Mouse (Mus musculus): ENCODE data around the gene Prkg1. TPM values are rescaled to one million over a fixed set of nuclear protein-coding genes. Genes with fewer than 3 reads are reported as not detected.

The Prkg1 gene
- polyA plus RNA-seq, 1 experiment, result 82.5 TPM

DNA sequence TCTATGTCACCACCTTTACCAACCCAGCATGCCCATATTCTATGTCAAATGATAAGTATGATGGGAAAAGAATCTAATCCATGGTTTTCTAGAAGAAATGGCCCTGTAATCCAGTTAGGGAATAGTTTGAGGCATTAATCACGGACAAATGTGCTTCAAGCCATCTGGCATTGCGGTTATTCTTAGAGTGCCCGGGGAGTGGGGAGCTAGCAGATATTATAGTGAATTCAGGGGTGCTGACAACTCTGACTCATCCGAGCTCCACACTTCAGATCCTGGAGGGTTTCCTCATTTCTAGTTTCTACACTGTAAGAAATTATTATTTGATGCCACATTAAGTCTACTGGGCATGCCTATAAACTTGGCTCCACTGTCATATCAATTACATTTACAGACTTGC, 200.5 kb downstream of the Prkg1 start:
- Histone ChIP-seq H3K4me1 (ENCODE audit: control insufficient read depth, insufficient read depth, low read length) (no peaks in the 10 kb centered on the region), H3K27me3 (ENCODE audit: control insufficient read depth, insufficient read depth, low read length) (no peaks in the 10 kb centered on the region), H3K36me3 (ENCODE audit: control insufficient read depth, insufficient read depth, low read length) (no peaks in the 10 kb centered on the region), H3K4me3 (ENCODE audit: control insufficient read depth, low read depth, low read length) (no peak overlapping the region), H3K27ac (ENCODE audit: control insufficient read depth, insufficient read depth, low read depth, low read length) (no peak overlapping the region)
- TF ChIP-seq POLR2A (IDR thresholded peaks at IDR 0.05; ENCODE audit: control insufficient read depth, low read depth, low read length), result no peak
- TF ChIP-seq CTCF (IDR thresholded peaks at IDR 0.05; ENCODE audit: control insufficient read depth, insufficient read depth, insufficient replicate concordance, low read depth, low read length), result no peak

DNA sequence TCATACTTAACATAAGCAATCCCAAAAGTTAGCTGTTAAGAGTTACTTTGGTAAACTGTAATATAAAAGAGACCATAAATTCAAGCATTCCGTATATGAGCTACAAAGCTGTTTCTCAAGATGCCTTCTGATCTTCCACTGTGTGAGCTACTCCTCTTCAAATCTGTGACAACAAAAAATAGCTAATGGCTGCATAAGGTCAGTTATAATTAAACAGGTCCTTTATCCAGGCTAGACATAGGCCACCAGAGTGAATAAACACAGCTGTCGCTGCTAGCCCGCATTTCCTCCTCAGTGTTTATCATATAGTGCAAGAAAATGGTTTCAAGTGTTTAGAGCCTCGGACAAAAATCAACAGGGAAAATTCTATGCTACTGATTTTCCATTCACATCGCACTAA, 218.8 kb downstream of the Prkg1 start:
- TF ChIP-seq CTCF (IDR thresholded peaks at IDR 0.05; ENCODE audit: control insufficient read depth, insufficient read depth, insufficient replicate concordance, low read depth, low read length) (no peak), POLR2A (IDR thresholded peaks at IDR 0.05; ENCODE audit: control insufficient read depth, low read depth, low read length) (no peak)
- H3K27ac ChIP-seq (ENCODE audit: control insufficient read depth, insufficient read depth, low read depth, low read length), result no peak overlapping the region

DNA sequence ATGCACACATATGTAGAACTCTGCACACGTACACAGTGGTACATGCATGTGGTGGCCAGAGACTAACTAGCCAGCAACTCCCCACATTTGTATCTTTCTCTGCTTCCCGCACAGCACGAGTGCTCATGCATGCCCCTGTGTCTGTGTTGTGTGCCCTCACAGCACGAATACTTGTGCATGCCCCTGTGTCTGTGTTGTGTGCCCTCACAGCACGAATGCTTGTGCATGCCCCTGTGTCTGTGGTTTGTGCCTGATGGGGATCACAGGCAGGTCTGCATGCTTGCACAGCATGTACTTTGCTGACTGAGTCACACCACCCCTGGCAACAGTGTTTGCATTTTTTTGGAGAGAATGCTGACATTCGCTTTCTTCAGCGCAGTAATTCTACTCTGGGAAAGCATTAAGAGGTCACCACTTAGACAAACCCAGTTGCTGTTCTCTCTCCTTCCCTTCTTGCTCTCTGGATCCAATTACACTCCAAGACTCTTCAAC, 233.5 kb downstream of the Prkg1 start:
- Histone ChIP-seq H3K27me3 (ENCODE audit: control insufficient read depth, insufficient read depth, low read length) (no peaks in the 10 kb centered on the region), H3K4me3 (ENCODE audit: control insufficient read depth, low read depth, low read length) (no peak overlapping the region), H3K36me3 (ENCODE audit: control insufficient read depth, insufficient read depth, low read length) (no peaks in the 10 kb centered on the region), H3K27ac (ENCODE audit: control insufficient read depth, insufficient read depth, low read depth, low read length) (no peak overlapping the region), H3K4me1 (ENCODE audit: control insufficient read depth, insufficient read depth, low read length) (no peaks in the 10 kb centered on the region)
- TF ChIP-seq CTCF (IDR thresholded peaks at IDR 0.05; ENCODE audit: control insufficient read depth, insufficient read depth, insufficient replicate concordance, low read depth, low read length) (no peak), POLR2A (IDR thresholded peaks at IDR 0.05; ENCODE audit: control insufficient read depth, low read depth, low read length) (no peak)

More for the DNA sequence above, 218.8 kb downstream of the Prkg1 start:
- Histone ChIP-seq H3K4me3 (ENCODE audit: control insufficient read depth, low read depth, low read length) (no peak overlapping the region), H3K36me3 (ENCODE audit: control insufficient read depth, insufficient read depth, low read length) (no peaks in the 10 kb centered on the region), H3K27me3 (ENCODE audit: control insufficient read depth, insufficient read depth, low read length) (no peaks in the 10 kb centered on the region), H3K4me1 (ENCODE audit: control insufficient read depth, insufficient read depth, low read length) (no peaks in the 10 kb centered on the region)

DNA sequence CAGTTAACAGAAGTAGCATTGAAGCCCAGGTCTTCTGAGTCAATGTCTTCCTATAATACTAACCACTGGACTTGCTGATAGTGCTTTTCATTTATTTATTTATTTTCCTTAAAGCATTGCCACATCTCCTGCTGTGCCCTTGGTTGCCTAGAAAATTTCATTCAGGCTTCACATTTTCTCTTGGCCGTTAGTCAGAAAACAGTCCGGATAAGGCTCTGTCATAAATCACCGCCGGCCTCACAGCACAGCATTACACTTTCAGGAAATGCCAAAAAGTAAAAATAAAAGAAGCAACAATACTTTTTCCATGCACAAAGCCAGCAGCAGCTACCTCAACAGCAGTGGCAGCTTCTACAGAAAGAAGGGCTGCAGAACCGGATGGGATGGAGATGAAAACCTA, 234.2 kb downstream of the Prkg1 start:
- Histone ChIP-seq H3K4me1 (ENCODE audit: control insufficient read depth, insufficient read depth, low read length) (no peaks in the 10 kb centered on the region), H3K4me3 (ENCODE audit: control insufficient read depth, low read depth, low read length) (no peak overlapping the region), H3K27me3 (ENCODE audit: control insufficient read depth, insufficient read depth, low read length) (no peaks in the 10 kb centered on the region), H3K36me3 (ENCODE audit: control insufficient read depth, insufficient read depth, low read length) (no peaks in the 10 kb centered on the region), H3K27ac (ENCODE audit: control insufficient read depth, insufficient read depth, low read depth, low read length) (no peak overlapping the region)
- TF ChIP-seq POLR2A (IDR thresholded peaks at IDR 0.05; ENCODE audit: control insufficient read depth, low read depth, low read length) (no peak), CTCF (IDR thresholded peaks at IDR 0.05; ENCODE audit: control insufficient read depth, insufficient read depth, insufficient replicate concordance, low read depth, low read length) (no peak)

DNA sequence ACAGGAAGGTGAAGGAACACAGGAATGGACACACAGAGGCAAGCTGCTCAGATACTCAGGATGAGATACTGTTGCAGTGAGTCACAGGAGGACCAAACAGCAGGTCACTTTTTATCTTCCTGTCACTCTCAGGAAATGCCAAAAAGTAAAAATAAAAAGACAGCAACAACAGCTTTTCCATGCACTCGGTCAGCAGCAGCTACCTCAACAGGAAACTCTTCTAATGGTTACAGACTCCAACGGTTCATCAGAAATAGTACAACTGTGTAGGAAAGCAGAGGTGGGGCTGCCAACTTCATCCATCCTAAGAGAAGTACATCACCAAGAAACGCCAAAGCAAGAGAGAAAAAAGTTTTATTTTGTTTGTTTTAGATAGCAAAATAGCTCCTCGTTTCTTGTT, 234.9 kb downstream of the Prkg1 start:
- H3K36me3 ChIP-seq (ENCODE audit: control insufficient read depth, insufficient read depth, low read length), result no peaks in the 10 kb centered on the region
- no peak overlapping the region for H3K27ac ChIP-seq (ENCODE audit: control insufficient read depth, insufficient read depth, low read depth, low read length)
- TF ChIP-seq CTCF (IDR thresholded peaks at IDR 0.05; ENCODE audit: control insufficient read depth, insufficient read depth, insufficient replicate concordance, low read depth, low read length) (no peak), POLR2A (IDR thresholded peaks at IDR 0.05; ENCODE audit: control insufficient read depth, low read depth, low read length) (no peak)

DNA sequence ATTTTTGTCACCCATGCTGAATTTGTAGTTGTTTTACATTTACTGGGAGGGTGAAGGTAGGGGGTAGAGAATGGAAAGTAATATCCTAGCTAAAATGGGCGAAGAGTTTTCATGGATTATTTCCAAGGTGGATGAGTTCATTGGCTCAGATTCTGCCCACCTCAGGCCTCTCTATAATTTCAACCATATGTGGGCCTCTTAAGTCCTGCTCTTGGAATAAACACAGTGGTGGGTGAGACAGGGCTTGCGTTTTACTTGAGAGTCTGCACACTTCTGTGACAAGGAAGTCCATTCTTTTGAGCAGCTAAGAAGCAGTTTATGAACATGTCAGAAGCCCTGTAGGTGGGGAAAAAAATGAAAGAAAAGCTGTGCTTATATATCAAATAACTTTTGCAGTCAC, 250.3 kb downstream of the Prkg1 start:
- Histone ChIP-seq H3K4me1 (ENCODE audit: control insufficient read depth, insufficient read depth, low read length) (no peaks in the 10 kb centered on the region), H3K27me3 (ENCODE audit: control insufficient read depth, insufficient read depth, low read length) (no peaks in the 10 kb centered on the region), H3K4me3 (ENCODE audit: control insufficient read depth, low read depth, low read length) (no peak overlapping the region), H3K27ac (ENCODE audit: control insufficient read depth, insufficient read depth, low read depth, low read length) (no peak overlapping the region), H3K36me3 (ENCODE audit: control insufficient read depth, insufficient read depth, low read length) (no peaks in the 10 kb centered on the region)
- TF ChIP-seq CTCF (IDR thresholded peaks at IDR 0.05; ENCODE audit: control insufficient read depth, insufficient read depth, insufficient replicate concordance, low read depth, low read length), result no peak

More for the DNA sequence above, 234.9 kb downstream of the Prkg1 start:
- Histone ChIP-seq H3K4me3 (ENCODE audit: control insufficient read depth, low read depth, low read length) (no peak overlapping the region), H3K27me3 (ENCODE audit: control insufficient read depth, insufficient read depth, low read length) (no peaks in the 10 kb centered on the region), H3K4me1 (ENCODE audit: control insufficient read depth, insufficient read depth, low read length) (no peaks in the 10 kb centered on the region)

DNA sequence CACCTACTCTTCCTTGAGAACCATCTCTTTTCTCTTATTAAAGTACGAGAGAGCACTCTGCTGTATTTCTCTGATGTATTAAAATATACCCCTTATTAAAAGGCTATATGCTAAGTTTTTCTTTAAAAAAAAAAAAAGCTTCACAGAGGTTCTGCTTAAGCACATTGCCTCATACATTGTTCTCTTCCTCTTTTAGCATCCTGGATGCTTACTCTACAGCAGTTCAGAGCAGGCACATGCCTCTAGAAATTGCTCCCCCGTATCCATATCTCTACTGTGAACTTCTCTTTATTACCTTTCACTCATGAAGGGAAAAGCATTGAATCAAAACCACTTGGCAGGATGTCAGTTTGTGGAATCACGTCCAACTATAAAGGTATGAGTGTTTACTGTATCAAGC, 257.0 kb downstream of the Prkg1 start:
- Histone ChIP-seq H3K36me3 (ENCODE audit: control insufficient read depth, insufficient read depth, low read length) (no peaks in the 10 kb centered on the region), H3K27me3 (ENCODE audit: control insufficient read depth, insufficient read depth, low read length) (no peaks in the 10 kb centered on the region), H3K4me3 (ENCODE audit: control insufficient read depth, low read depth, low read length) (no peak overlapping the region), H3K4me1 (ENCODE audit: control insufficient read depth, insufficient read depth, low read length) (no peaks in the 10 kb centered on the region), H3K27ac (ENCODE audit: control insufficient read depth, insufficient read depth, low read depth, low read length) (no peak overlapping the region)
- TF ChIP-seq CTCF (IDR thresholded peaks at IDR 0.05; ENCODE audit: control insufficient read depth, insufficient read depth, insufficient replicate concordance, low read depth, low read length) (no peak), POLR2A (IDR thresholded peaks at IDR 0.05; ENCODE audit: control insufficient read depth, low read depth, low read length) (no peak)

DNA sequence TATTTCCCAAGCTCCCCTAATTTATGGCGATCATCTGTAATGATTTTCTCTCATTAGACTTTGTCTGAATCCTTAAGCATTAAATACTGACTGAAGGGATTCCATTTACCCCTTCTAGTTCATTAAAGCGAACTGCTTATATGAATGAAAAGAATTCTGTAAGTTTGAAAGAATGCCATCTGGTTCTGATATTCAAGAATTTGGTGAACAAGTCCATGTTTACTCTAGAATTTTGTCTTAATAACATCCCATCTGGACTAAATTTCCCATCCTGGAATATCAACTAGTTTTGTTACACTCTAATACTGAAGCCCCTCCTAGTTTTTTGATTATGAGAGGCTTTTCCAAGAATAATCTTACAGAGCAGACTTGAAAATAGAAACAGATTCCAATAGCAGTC, 258.5 kb downstream of the Prkg1 start:
- Histone ChIP-seq H3K36me3 (ENCODE audit: control insufficient read depth, insufficient read depth, low read length) (no peaks in the 10 kb centered on the region), H3K4me3 (ENCODE audit: control insufficient read depth, low read depth, low read length) (no peak overlapping the region), H3K27me3 (ENCODE audit: control insufficient read depth, insufficient read depth, low read length) (no peaks in the 10 kb centered on the region), H3K27ac (ENCODE audit: control insufficient read depth, insufficient read depth, low read depth, low read length) (no peak overlapping the region), H3K4me1 (ENCODE audit: control insufficient read depth, insufficient read depth, low read length) (no peaks in the 10 kb centered on the region)
- TF ChIP-seq POLR2A (IDR thresholded peaks at IDR 0.05; ENCODE audit: control insufficient read depth, low read depth, low read length) (no peak), CTCF (IDR thresholded peaks at IDR 0.05; ENCODE audit: control insufficient read depth, insufficient read depth, insufficient replicate concordance, low read depth, low read length) (no peak)
